Mouse (Mus musculus): ENCODE measurements around the gene Clip1. TPM values are rescaled to one million over a fixed set of nuclear protein-coding genes. Genes with fewer than 3 reads are reported as not detected.

The Clip1 gene
- polyA plus RNA-seq, 1 experiment: 96.1 TPM

DNA sequence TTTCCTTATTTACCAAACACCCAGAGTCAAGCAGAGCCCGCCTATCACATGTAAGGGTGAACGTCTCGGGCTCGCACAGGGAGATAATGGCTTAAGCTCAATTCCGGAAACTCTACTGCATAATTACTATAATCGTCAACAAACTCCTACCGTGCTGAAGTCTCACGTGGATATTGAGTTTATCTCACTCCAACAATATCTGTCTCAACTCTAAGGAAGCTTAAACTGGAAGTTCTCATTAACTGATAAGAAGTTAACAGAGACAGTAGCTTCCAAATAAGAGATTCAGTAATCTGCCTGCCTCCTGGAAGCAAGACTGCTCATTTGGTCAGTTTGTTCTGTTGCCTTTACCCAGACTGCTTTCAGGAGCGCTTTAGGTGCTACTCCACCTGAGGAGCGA lies 53.2 kb downstream of the Clip1 start:
- Histone ChIP-seq H3K27me3 (ENCODE audit: control insufficient read depth, insufficient read depth, low read length) (no peaks in the 10 kb centered on the region), H3K4me3 (ENCODE audit: control insufficient read depth, low read depth, low read length) (no peak overlapping the region), H3K36me3 (ENCODE audit: control insufficient read depth, insufficient read depth, low read length) (no peaks in the 10 kb centered on the region), H3K4me1 (ENCODE audit: control insufficient read depth, insufficient read depth, low read length) (no peaks in the 10 kb centered on the region), H3K27ac (ENCODE audit: control insufficient read depth, insufficient read depth, low read depth, low read length) (no peak overlapping the region)
- TF ChIP-seq POLR2A (IDR thresholded peaks at IDR 0.05; ENCODE audit: control insufficient read depth, low read depth, low read length) (no peak), CTCF (IDR thresholded peaks at IDR 0.05; ENCODE audit: control insufficient read depth, insufficient read depth, insufficient replicate concordance, low read depth, low read length) (no peak)

DNA sequence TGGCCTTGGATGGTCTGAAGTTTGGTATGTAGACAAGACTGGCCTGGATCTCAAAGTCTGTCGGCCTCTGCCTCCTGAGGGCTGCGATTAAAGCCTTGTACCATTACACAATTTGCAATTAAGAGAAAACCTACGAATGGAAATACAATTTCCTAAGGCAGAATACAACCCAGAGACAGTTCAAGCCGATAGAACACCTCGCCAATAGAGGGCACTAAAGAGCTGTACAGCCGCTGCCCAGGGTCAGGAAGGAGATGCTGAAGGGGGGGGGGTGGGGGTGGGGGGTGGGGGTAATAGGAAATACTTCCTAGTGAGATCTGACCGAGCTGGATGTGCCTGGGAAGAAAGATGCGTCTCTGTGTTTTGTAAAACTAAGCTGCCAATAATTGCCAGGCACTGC lies 57.8 kb downstream of the Clip1 start:
- Histone ChIP-seq H3K27ac (ENCODE audit: control insufficient read depth, insufficient read depth, low read depth, low read length) (no peak overlapping the region), H3K4me1 (ENCODE audit: control insufficient read depth, insufficient read depth, low read length) (no peaks in the 10 kb centered on the region), H3K4me3 (ENCODE audit: control insufficient read depth, low read depth, low read length) (no peak overlapping the region), H3K36me3 (ENCODE audit: control insufficient read depth, insufficient read depth, low read length) (no peaks in the 10 kb centered on the region), H3K27me3 (ENCODE audit: control insufficient read depth, insufficient read depth, low read length) (no peaks in the 10 kb centered on the region)
- TF ChIP-seq CTCF (IDR thresholded peaks at IDR 0.05; ENCODE audit: control insufficient read depth, insufficient read depth, insufficient replicate concordance, low read depth, low read length) (no peak), POLR2A (IDR thresholded peaks at IDR 0.05; ENCODE audit: control insufficient read depth, low read depth, low read length) (no peak)

DNA sequence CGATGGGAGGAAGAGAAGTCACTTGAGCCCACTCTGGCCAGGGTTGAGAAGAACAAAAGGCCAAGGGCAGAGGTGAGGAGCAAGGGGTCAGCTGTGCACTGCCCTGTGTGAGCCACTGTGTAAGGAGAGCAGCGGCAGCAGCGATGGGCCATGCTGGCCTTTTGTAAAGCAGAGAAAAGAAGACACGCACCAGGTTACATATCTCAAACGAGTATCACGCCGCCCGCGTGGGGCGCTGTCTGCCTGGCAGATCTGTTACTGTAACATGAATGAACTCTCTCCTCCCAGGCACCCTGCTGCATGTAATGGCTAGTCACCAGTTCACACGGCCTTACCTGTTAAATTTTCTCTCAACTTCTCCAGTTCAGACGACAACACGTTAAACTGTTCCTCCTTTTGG lies 62.0 kb downstream of the Clip1 start:
- no peaks in the 10 kb centered on the region for H3K4me1 ChIP-seq (ENCODE audit: control insufficient read depth, insufficient read depth, low read length)
- no peaks in the 10 kb centered on the region for H3K27me3 ChIP-seq (ENCODE audit: control insufficient read depth, insufficient read depth, low read length)
- TF ChIP-seq POLR2A (IDR thresholded peaks at IDR 0.05; ENCODE audit: control insufficient read depth, low read depth, low read length) (no peak), CTCF (IDR thresholded peaks at IDR 0.05; ENCODE audit: control insufficient read depth, insufficient read depth, insufficient replicate concordance, low read depth, low read length) (no peak)
- no peaks in the 10 kb centered on the region for H3K36me3 ChIP-seq (ENCODE audit: control insufficient read depth, insufficient read depth, low read length)
- H3K4me3 ChIP-seq (ENCODE audit: control insufficient read depth, low read depth, low read length): no peak overlapping the region
- H3K27ac ChIP-seq (ENCODE audit: control insufficient read depth, insufficient read depth, low read depth, low read length): no peak overlapping the region

DNA sequence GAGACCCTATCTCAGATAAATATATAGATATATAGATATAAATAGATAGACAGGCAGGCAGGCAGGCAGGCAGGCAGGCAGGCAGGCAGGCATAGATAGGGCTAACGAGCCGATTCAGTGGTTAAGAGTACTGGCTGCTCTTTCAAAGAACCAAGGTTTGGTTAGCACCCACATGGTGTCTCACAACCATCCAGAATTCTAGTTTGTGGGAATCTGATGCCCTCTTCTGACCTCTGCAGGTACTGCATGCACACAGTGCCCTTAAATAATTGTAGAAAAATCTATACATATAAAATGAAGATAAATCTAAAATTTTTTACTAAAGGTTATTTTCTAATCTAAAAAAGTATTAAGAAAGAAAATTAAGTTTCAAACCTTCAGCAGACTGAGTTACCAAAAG lies 65.9 kb downstream of the Clip1 start:
- H3K4me3 ChIP-seq (ENCODE audit: control insufficient read depth, low read depth, low read length): no peak overlapping the region
- no peak overlapping the region for H3K27ac ChIP-seq (ENCODE audit: control insufficient read depth, insufficient read depth, low read depth, low read length)
- no peaks in the 10 kb centered on the region for H3K4me1 ChIP-seq (ENCODE audit: control insufficient read depth, insufficient read depth, low read length)
- no peaks in the 10 kb centered on the region for H3K36me3 ChIP-seq (ENCODE audit: control insufficient read depth, insufficient read depth, low read length)
- H3K27me3 ChIP-seq (ENCODE audit: control insufficient read depth, insufficient read depth, low read length): no peaks in the 10 kb centered on the region
- no peak for TF ChIP-seq CTCF (IDR thresholded peaks at IDR 0.05; ENCODE audit: control insufficient read depth, insufficient read depth, insufficient replicate concordance, low read depth, low read length)
- no peak for TF ChIP-seq POLR2A (IDR thresholded peaks at IDR 0.05; ENCODE audit: control insufficient read depth, low read depth, low read length)

DNA sequence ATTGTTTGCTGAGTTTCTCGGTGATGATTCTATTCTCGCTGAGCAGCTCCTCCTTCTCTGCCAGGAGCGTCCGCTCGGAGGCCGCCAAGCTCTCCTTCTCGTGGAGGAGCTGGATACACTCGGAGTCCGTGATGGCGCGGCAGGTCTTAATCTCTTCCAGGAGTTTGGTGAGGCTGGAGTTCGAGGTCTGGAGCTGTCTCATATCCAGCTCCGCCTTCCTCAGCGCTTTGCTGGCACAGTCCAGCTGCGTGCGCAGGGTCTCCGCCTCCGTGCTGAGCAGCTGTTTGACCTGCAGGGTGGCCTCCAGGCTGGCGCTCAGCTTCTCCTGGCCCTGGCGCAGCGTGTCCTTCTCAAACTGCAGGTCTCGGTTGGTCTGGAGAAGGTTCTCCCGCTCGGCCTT lies 70.2 kb downstream of the Clip1 start:
- no peaks in the 10 kb centered on the region for H3K36me3 ChIP-seq (ENCODE audit: control insufficient read depth, insufficient read depth, low read length)
- H3K4me3 ChIP-seq (ENCODE audit: control insufficient read depth, low read depth, low read length): no peak overlapping the region
- H3K4me1 ChIP-seq (ENCODE audit: control insufficient read depth, insufficient read depth, low read length): no peaks in the 10 kb centered on the region; the same call in 1 of the 2 replicates
- H3K27me3 ChIP-seq (ENCODE audit: control insufficient read depth, insufficient read depth, low read length): no peaks in the 10 kb centered on the region
- no peak for TF ChIP-seq CTCF (IDR thresholded peaks at IDR 0.05; ENCODE audit: control insufficient read depth, insufficient read depth, insufficient replicate concordance, low read depth, low read length)
- TF ChIP-seq POLR2A (IDR thresholded peaks at IDR 0.05; ENCODE audit: control insufficient read depth, low read depth, low read length): no peak
- H3K27ac ChIP-seq (ENCODE audit: control insufficient read depth, insufficient read depth, low read depth, low read length): no peak overlapping the region

DNA sequence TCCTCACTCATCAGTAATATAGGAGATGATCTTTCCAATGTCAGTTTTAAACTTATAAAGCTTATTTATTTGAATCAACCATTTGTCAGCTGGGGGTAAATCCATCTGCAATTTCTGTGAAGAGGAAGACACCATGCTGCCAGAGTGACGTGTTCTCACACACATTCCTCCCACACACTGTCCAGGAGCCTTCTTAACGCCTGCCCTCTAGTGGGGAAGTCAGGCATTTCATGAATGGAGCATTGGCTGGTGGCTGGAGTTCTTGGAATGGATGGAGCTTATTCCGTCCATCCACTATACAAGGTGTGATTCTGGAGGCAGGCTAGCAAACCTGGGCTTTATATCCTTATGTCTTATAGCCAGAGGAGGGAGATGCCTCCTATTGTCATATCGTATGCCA lies 74.6 kb downstream of the Clip1 start:
- Histone ChIP-seq H3K27me3 (ENCODE audit: control insufficient read depth, insufficient read depth, low read length) (no peaks in the 10 kb centered on the region), H3K4me3 (ENCODE audit: control insufficient read depth, low read depth, low read length) (peak overlapping the region; percentile 46), H3K36me3 (ENCODE audit: control insufficient read depth, insufficient read depth, low read length) (no peaks in the 10 kb centered on the region; the same call in 1 of the 2 replicates), H3K27ac (ENCODE audit: control insufficient read depth, insufficient read depth, low read depth, low read length) (no peak overlapping the region), H3K4me1 (ENCODE audit: control insufficient read depth, insufficient read depth, low read length) (no peaks in the 10 kb centered on the region; the same call in 1 of the 2 replicates)
- TF ChIP-seq POLR2A (IDR thresholded peaks at IDR 0.05; ENCODE audit: control insufficient read depth, low read depth, low read length) (no peak), CTCF (IDR thresholded peaks at IDR 0.05; ENCODE audit: control insufficient read depth, insufficient read depth, insufficient replicate concordance, low read depth, low read length) (peak; percentile 75)

DNA sequence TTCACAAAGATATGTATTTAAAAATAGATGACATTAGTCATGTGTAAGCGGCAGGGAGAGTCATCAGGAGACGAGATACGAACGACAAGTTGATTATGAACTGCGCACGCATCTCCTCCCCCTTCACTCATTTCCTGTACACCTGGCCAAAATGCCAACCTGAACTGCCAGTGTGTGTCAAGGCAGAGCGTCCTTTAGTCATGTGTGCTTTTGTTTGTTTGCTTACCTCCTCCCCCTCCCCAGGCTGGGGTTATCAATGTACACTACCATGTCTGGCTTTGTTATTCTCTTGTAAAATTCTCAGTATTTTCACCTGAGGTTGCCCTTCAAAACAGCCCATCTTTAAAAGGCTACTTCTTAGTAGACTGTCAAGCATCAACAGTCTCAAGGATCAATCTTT lies 75.0 kb downstream of the Clip1 start:
- Histone ChIP-seq H3K27ac (ENCODE audit: control insufficient read depth, insufficient read depth, low read depth, low read length) (no peak overlapping the region), H3K4me1 (ENCODE audit: control insufficient read depth, insufficient read depth, low read length) (no peaks in the 10 kb centered on the region; the same call in 1 of the 2 replicates), H3K27me3 (ENCODE audit: control insufficient read depth, insufficient read depth, low read length) (no peaks in the 10 kb centered on the region), H3K36me3 (ENCODE audit: control insufficient read depth, insufficient read depth, low read length) (no peaks in the 10 kb centered on the region; the same call in 1 of the 2 replicates), H3K4me3 (ENCODE audit: control insufficient read depth, low read depth, low read length) (peak overlapping the region; percentile 13; the same call in 1 of the 2 replicates)
- TF ChIP-seq CTCF (IDR thresholded peaks at IDR 0.05; ENCODE audit: control insufficient read depth, insufficient read depth, insufficient replicate concordance, low read depth, low read length) (no peak), POLR2A (IDR thresholded peaks at IDR 0.05; ENCODE audit: control insufficient read depth, low read depth, low read length) (no peak)
